Mouse (Mus musculus) E14TG2a.4 (cell line): ENCODE measurements around the gene Thbd.

Source experiments
- CTCF ChIP-seq: conservative IDR thresholded peaks from 2 replicates; pipeline ENCODE4 v1.5.1; 2014; ENCODE audit warnings: low read length
- NANOG ChIP-seq: IDR thresholded peaks from 2 replicates; pipeline ENCODE4 v1.6.1; 2014; ENCODE audit warnings: borderline replicate concordance, low read length, mixed read lengths
- POU5F1 ChIP-seq: IDR thresholded peaks from 2 replicates; pipeline ENCODE4 v1.6.1; 2014; ENCODE audit warnings: low read length, borderline replicate concordance

DNA sequence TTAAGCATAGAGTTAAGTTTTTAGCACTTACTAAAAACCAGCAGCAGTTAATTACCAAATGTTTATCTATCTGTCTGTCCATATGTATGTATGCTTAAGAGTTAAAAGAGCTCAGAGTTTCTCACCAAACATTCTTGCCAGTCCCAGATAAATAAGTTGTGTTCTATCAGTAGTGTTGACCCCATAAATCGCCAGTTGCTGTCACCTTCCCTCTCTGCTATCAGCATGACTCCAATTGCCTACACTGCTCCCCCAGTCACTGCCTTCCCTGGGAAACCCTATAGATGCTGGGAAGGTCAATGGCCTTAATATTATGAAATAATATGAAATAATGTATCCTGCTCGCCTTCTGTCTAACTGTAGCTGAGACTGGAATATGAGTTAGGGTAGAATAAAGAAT is 24.4 kb upstream of the Thbd start:
- no peak for TF ChIP-seq CTCF
- TF ChIP-seq NANOG, result no peak
- TF ChIP-seq POU5F1, result no peak
